Mouse (Mus musculus) gastrocnemius, postnatal 4 days (tissue): ENCODE measurements around the gene Sec23b. TPM values are rescaled to one million over a fixed set of nuclear protein-coding genes. Genes with fewer than 3 reads are reported as not detected.
"Not testable (repeated sequence)": the region's sequence is repeated elsewhere in the genome, so short reads cannot be mapped to it uniquely, and the experiment has no call there.

Experiments
- DNase-seq, 2 experiments: peaks; one replicate each; pipeline ENCODE4 v3.0.0; 2021 to 2022; ENCODE audit warnings: low spot score in 2 of 2, mixed read lengths in 2 of 2
- long read RNA-seq, 2 experiments: library from polyadenylated mRNA; stranded (forward); transcript quantifications; one replicate each; pipeline ENCODE4 v2.0.0; 2021
- total RNA-seq, 2 experiments: library from RNA; stranded (reverse); gene quantifications; 2 replicates each; pipeline ENCODE4 v1.2.3; 2021

Gene Sec23b
- 10 to 100 TPM; 24.3 to 31.2 TPM for total RNA-seq
- long read RNA-seq, experiment 1, transcript Sec23b-201 (20 exons, 2,779 nt), result major isoform, 18 of 70 reads
- long read RNA-seq, experiment 1, partial matches to known transcripts, result 15 of 70 reads
- long read RNA-seq, experiment 1, other reads (novel, unspliced or antisense), result 37 of 70 reads
- long read RNA-seq, experiment 2, transcript Sec23b-201 (20 exons, 2,779 nt), result major isoform, 24 of 67 reads
- long read RNA-seq, experiment 2, partial matches to known transcripts, result 10 of 67 reads
- long read RNA-seq, experiment 2, other reads (novel, unspliced or antisense), result 33 of 67 reads

DNA sequence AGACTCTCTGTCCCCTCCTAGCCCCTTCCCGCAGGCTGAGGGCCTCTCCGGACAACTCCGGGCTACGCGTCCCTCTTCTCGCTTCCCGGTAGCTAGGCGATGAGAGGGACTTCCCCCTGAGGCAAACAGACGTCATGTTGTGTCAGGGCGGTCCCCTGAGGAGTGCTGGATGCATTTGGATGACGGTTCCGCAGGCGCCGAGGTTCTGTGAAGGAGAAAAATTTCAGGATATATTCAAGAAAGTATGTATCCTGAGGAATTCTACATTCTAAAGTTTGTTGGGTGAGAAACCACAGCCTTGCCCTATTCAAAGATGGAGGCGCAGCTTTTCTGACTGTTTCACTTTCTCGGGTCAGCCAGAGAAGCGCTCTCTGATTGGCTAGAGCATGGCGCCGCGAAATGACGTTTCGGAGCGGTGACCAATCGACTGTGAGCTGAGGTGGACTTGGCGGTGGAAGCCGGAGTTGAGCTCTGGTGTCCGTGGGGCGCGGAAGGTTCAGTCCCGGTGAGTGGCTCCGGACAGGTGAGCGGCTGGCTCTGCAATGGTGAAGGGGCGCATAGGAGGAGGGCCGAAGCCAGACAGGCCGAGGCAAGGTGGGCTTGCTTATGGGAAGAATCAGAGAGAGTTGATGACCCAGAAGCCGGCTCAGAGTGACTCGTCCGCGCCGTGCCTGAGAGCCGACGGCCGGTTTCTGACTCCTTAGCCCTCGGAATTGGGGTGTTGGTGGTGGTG, at the start of gene Sec23b:
Sec23b (plus strand) TSS at position 410 of the 733 bp plus-strand sequence.
- peak; percentile 83 to 95 for DNase-seq

DNA sequence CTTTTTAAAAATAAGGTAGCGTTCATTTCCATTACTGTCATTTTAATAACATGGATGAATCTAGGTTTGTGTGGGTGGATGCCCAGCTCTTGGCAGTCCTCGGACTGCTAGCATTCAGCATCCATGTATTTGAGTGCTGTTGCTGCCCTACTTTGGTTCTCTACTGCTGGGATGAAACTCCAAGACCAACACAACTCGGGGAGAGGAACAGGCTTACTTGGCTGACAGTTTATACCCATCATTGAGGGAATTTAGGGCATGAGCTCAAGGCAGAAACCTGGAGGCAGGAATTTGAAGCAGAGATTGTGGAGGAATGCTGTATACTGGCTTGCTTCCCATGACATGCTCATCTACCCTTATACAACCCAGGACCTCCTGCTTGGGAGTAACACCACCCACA, 41.4 kb upstream of the Sec23b start:
- no peak for DNase-seq

DNA sequence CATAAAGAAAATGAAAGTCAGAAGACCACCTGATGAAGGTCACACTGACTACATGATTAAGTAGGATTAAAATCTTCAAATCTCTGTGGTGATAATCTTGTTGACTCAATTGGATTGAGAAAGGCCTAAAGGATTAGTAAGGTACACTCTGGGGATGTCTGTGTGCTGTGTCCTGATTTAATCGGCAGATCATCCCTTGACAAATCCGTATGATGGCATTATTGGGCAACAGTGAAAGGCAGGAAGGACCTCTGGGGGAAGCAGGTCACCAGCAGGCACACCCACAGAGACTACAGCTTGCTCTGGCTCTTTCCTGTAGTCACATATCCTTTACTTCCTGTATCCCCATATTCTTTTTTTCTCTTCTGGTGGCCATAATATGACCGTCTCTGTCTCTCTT, 36.3 kb upstream of the Sec23b start:
- DNase-seq, result no peak

DNA sequence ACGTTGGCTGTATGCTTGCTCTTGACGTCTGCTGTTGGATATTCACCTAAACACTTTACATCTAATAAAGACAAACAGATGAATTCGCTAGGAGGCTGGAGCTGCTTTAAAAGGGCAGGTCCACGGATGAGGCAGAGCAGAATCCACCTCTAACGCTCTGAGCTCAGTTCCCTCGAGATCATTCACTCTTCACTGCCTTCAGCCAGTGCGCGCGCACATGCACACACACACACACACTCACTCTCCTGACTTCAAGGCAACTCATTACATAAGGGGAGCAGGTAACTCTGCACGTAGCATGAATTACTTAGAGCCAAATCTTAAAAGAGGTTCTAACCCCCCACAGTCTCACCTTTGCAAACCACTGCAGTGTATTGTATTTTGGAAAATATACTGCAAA, 30.2 kb upstream of the Sec23b start:
- DNase-seq, result no peak

- peak; percentile 80 to 93 for DNase-seq
Measured at GRCm38 (mm10) chr2:144526981-144527820, 28.8 kb upstream of the Sec23b start, which contains the start of the genes Dzank1 and Polr3f. Gene Dzank1, minus strand, starts transcription at chr2:144527414. Gene Polr3f, plus strand, starts transcription at chr2:144527718.

DNA sequence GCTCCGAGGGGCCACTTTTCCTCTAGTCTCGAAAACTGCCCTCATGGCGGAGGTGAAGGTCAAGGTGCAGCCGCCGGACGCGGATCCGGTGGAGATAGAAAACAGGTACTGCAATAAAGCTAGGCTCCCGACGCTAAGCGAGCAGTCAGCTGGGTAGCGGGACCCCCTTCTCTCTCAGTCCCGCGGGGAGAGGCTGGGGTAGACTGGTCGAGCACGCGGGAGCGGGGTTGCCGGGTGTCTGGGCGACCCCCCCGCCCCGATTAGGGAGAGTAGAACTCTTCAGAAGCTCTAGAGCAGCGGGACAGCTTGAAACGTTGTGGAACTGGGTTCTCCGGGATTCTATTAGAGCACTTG, 28.2 kb upstream of the Sec23b start:
- no peak for DNase-seq

DNA sequence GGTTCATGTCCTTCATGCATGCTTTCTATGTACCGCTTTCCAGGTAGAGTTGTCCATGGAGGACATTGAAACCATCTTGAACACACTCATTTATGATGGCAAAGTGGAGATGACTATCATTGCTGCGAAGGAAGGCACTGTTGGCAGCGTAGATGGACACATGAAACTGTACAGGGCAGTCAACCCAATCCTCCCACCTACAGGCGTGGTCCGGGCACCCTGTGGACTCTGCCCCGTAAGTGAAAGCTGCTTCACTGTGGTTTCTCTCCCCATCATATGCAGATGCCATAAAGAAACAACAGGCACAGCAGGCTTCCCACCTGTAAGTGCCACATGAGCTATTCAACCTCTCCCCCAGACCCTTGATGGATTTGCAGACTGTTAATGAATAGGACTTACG, 18.9 kb upstream of the Sec23b start:
- no peak for DNase-seq

GRCm38 (mm10) chr2:144541246-144541645, 14.8 kb upstream of the Sec23b start:
- no peak for DNase-seq

GRCm38 (mm10) chr2:144543670-144544069, 12.4 kb upstream of the Sec23b start:
- DNase-seq, result no peak

DNA sequence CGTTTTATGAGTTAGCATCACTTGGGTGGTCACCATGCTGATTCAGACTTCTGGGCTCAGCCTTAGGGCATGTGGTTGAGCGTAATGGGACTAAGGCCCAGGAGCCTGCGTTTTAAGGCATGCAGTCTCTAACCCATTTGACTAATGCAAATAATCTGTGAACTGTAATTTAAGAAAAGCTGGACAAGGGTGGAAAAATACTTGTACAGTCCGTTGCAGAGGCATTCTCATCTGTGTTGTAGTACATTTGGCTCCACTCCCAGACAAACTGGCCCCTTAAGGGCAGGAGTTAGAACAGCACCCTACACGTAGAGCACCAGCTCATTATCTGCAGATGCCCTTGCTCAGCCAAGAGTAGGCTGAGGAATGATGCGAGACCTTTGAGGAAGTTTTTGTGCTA, 11.4 kb upstream of the Sec23b start:
- no peak for DNase-seq

GRCm38 (mm10) chr2:144545061-144545460, 11.0 kb upstream of the Sec23b start:
- no peak for DNase-seq

DNA sequence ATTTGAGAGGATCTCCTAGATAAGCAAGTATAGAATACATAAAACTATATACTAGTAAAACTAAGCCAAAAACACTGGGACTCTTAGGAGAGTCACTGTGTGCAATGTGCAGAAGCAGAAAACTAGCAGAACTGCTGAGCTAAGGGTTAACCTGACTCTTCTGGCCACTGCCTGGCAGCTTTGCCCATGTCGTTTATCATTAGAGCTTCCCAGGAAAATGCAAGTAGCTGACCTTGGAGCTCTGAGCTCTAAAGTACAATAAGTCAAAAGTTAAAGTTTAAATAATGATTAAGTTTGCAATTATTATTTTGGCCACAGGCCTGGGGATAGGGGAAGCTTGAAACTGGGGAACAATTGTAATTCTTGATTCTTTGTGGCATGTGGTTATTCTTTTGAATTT, 10.5 kb upstream of the Sec23b start:
- no peak for DNase-seq

- DNase-seq, result no peak
Measured at GRCm38 (mm10) chr2:144547559-144547958, 8.5 kb upstream of the Sec23b start.

- DNase-seq, result peak in 1 of 2 experiments; percentile 50
Measured at GRCm38 (mm10) chr2:144550529-144550928, 5.5 kb upstream of the Sec23b start, which contains the start of gene Rbbp9. Gene Rbbp9, minus strand, starts transcription at chr2:144550869.

DNA sequence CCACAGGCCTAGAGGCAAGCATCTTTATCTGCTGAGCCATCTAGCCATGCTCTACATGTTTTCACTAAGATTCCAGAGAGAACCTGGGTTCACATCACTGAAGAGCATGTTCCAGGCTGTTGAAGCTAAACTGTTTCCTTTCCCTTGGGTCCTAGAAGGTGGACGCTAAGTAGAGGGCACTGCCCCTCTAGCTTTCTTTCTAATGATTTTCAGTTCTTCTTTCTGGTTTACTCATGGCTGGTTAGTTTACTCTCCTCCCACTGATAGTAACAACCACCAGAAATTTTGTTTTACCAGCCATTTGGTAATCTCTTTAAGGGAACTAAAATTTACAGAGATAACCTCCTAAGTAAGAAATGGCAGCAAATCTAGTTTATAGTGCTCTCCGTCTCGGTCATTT, 2.1 kb upstream of the Sec23b start:
- no peak for DNase-seq

- DNase-seq, result no peak
Measured at GRCm38 (mm10) chr2:144555286-144555819, 676 bp upstream of the Sec23b start.

DNA sequence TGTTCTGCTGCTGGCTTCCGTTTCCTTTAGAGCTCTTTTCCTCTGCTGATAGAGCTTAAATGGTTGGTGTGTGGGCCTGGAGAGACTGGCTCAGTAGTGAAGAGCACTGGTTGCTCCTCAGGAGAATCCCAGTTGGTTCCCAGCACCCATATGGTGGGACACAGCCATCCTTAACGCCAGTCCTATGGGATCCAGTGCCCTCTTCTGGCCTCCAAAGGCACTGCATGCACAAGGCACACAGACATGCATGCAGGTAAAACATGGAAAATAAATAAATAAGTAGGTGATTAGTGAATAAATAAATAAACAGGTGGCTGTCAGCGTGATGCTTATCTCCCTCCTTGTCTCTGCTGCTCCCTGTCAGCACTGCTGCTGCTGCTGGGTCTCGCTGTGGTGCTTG, 32.7 kb downstream of the Sec23b start:
- DNase-seq, result no peak

DNA sequence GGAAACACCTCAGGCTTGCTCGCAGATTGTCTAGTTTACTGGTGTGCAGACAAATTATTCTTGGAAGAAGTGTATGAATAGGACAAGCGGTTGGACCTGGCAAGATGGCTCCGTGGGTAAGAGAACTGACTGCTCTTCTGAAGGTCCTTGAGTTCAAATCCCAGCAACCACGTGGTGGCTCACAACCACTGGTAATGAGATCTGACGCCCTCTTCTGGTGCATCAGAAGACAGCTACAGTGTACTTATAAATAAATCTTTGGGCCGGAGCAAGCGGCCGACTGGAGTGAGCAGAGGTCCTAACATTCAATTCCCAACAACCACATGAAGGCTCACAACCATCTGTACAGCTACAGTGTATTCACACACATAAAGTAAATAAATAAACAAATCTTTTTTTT, 37.0 kb downstream of the Sec23b start:
- DNase-seq, result not testable (repeated sequence)

GRCm38 (mm10) chr2:144593951-144594651, 38.1 kb downstream of the Sec23b start, which contains the start of gene Smim26:
Gene Smim26, plus strand, starts transcription at chr2:144594054.
- peak; percentile 41 to 70 for DNase-seq

DNA sequence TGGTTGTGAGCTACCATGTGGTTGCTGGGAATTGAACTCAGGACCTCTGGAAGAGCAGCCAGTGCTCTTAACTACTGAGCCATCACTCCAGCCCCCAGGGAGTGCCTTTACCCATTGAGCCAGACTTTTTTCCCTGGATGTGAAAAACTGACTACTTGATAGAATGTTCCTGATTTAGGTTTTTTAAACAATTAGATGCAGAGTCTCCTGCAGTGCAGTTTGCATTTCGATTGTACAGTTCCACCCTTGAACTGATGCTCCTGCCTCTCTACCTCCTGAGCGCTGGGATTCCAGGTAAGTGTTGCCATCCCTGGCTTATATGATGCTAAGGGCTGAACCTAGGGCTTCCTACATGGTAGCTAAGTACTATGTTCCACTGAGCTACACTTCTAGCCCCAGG, 42.0 kb downstream of the Sec23b start:
- DNase-seq, result no peak
